Mouse (Mus musculus): Measurements from ENCODE around the gene Fam184a. TPM values are rescaled to one million over a fixed set of nuclear protein-coding genes. Genes with fewer than 3 reads are reported as not detected.

Gene Fam184a
- total and polyA plus RNA-seq, 2 experiments = 0.13 to 0.65 TPM

GRCm38 (mm10) chr10:53605328-53605727 lies 145.6 kb downstream of the Fam184a start:
- Histone ChIP-seq H3K9ac (ENCODE audit: low read depth, low read length) (no peak overlapping the region), H3K79me2 (ENCODE audit: control insufficient read depth, insufficient read depth, low read length) (peaks cover 3% of the 10 kb centered on the region; the same call in 1 of the 2 replicates), H3K4me3 (ENCODE audit: insufficient read depth, low read depth, low read length) (no peak overlapping the region), H3K4me1 (ENCODE audit: control insufficient read depth, insufficient read depth, low read length) (no peaks in the 10 kb centered on the region), H3K36me3 (ENCODE audit: control insufficient read depth, insufficient read depth, low read length) (peaks cover 43% of the 10 kb centered on the region), H3K27ac (replicated peaks; ENCODE audit: insufficient read depth, low read depth, low read length) (no peak overlapping the region), H3K27me3 (ENCODE audit: control insufficient read depth, insufficient read depth, low read length) (no peaks in the 10 kb centered on the region)
- DNase-seq (ENCODE audit: extremely low read depth, low read depth, low spot score) = no peak
- TF ChIP-seq CTCF (IDR thresholded peaks at IDR 0.05; ENCODE audit: low read depth, low read length) (no peak), POLR2A (IDR thresholded peaks at IDR 0.05; ENCODE audit: extremely low read depth, insufficient read depth, low read length) (no peak)
- WGBS = 75% methylated on average over 2 of the region's 2 CpGs

GRCm38 (mm10) chr10:53598821-53599220 lies 152.1 kb downstream of the Fam184a start:
- Histone ChIP-seq H3K4me1 (ENCODE audit: control insufficient read depth, insufficient read depth, low read length) (peaks cover 3% of the 10 kb centered on the region), H3K27ac (replicated peaks; ENCODE audit: insufficient read depth, low read depth, low read length) (no peak overlapping the region), H3K36me3 (ENCODE audit: control insufficient read depth, insufficient read depth, low read length) (peaks cover 9% of the 10 kb centered on the region), H3K79me2 (ENCODE audit: control insufficient read depth, insufficient read depth, low read length) (peaks cover 5% of the 10 kb centered on the region; the same call in 1 of the 2 replicates), H3K9ac (ENCODE audit: low read depth, low read length) (no peak overlapping the region), H3K27me3 (ENCODE audit: control insufficient read depth, insufficient read depth, low read length) (no peaks in the 10 kb centered on the region), H3K4me3 (ENCODE audit: insufficient read depth, low read depth, low read length) (no peak overlapping the region)
- no peak for DNase-seq (ENCODE audit: extremely low read depth, low read depth, low spot score)
- WGBS = 84% methylated on average over 5 of the region's 5 CpGs
- no peak for TF ChIP-seq CTCF (IDR thresholded peaks at IDR 0.05; ENCODE audit: low read depth, low read length)
- TF ChIP-seq POLR2A (IDR thresholded peaks at IDR 0.05; ENCODE audit: extremely low read depth, insufficient read depth, low read length) = no peak

GRCm38 (mm10) chr10:53597121-53597881 lies 153.6 kb downstream of the Fam184a start:
- H3K27ac ChIP-seq (replicated peaks; ENCODE audit: insufficient read depth, low read depth, low read length) = peak overlapping the region; percentile 87
- peaks cover 3% of the 10 kb centered on the region for H3K4me1 ChIP-seq (ENCODE audit: control insufficient read depth, insufficient read depth, low read length)
- H3K9ac ChIP-seq (ENCODE audit: low read depth, low read length) = peak overlapping the region; percentile 92
- TF ChIP-seq POLR2A (IDR thresholded peaks at IDR 0.05; ENCODE audit: extremely low read depth, insufficient read depth, low read length) = no peak
- no peak for TF ChIP-seq CTCF (IDR thresholded peaks at IDR 0.05; ENCODE audit: low read depth, low read length)
- peak overlapping the region; percentile 95 for H3K4me3 ChIP-seq (ENCODE audit: insufficient read depth, low read depth, low read length)
- WGBS = under 1% methylated on average over 98 of the region's 99 CpGs
- peaks cover 4% of the 10 kb centered on the region for H3K36me3 ChIP-seq (ENCODE audit: control insufficient read depth, insufficient read depth, low read length)
- no peak for DNase-seq (ENCODE audit: extremely low read depth, low read depth, low spot score)
- no peaks in the 10 kb centered on the region for H3K27me3 ChIP-seq (ENCODE audit: control insufficient read depth, insufficient read depth, low read length)
- peaks cover 5% of the 10 kb centered on the region; the same call in 1 of the 2 replicates for H3K79me2 ChIP-seq (ENCODE audit: control insufficient read depth, insufficient read depth, low read length)

GRCm38 (mm10) chr10:53596677-53597120 lies 154.2 kb downstream of the Fam184a start, which contains the start of gene Asf1a:
Asf1a (plus strand) TSS chr10:53596757.
- Histone ChIP-seq H3K27ac (replicated peaks; ENCODE audit: insufficient read depth, low read depth, low read length) (peak within 1 kb of the TSS; percentile 87), H3K79me2 (ENCODE audit: control insufficient read depth, insufficient read depth, low read length) (peaks cover 5% of the 10 kb centered on the region; the same call in 1 of the 2 replicates), H3K27me3 (ENCODE audit: control insufficient read depth, insufficient read depth, low read length) (no peaks in the 10 kb centered on the region), H3K4me3 (ENCODE audit: insufficient read depth, low read depth, low read length) (peak within 1 kb of the TSS; percentile 95), H3K4me1 (ENCODE audit: control insufficient read depth, insufficient read depth, low read length) (peaks cover 3% of the 10 kb centered on the region), H3K9ac (ENCODE audit: low read depth, low read length) (peak within 1 kb of the TSS; percentile 92), H3K36me3 (ENCODE audit: control insufficient read depth, insufficient read depth, low read length) (peaks cover under 1% of the 10 kb centered on the region; the same call in 1 of the 2 replicates)
- WGBS = under 1% methylated on average over 52 of the region's 52 CpGs
- peak; percentile 88 for DNase-seq (ENCODE audit: extremely low read depth, low read depth, low spot score)
- peak; percentile 79 for TF ChIP-seq CTCF (IDR thresholded peaks at IDR 0.05; ENCODE audit: low read depth, low read length)
- TF ChIP-seq POLR2A (IDR thresholded peaks at IDR 0.05; ENCODE audit: extremely low read depth, insufficient read depth, low read length) = 0 out of 2 replicates have a peak, but pooled peaks have one; percentile 45

GRCm38 (mm10) chr10:53595744-53596676 lies 154.9 kb downstream of the Fam184a start:
- peaks cover 5% of the 10 kb centered on the region; the same call in 1 of the 2 replicates for H3K79me2 ChIP-seq (ENCODE audit: control insufficient read depth, insufficient read depth, low read length)
- peak overlapping the region; percentile 61 for H3K4me3 ChIP-seq (ENCODE audit: insufficient read depth, low read depth, low read length)
- peak overlapping the region; percentile 91 for H3K9ac ChIP-seq (ENCODE audit: low read depth, low read length)
- H3K27ac ChIP-seq (replicated peaks; ENCODE audit: insufficient read depth, low read depth, low read length) = peak overlapping the region; percentile 82
- WGBS = 7% methylated on average over 26 of the region's 27 CpGs
- H3K27me3 ChIP-seq (ENCODE audit: control insufficient read depth, insufficient read depth, low read length) = no peaks in the 10 kb centered on the region
- H3K36me3 ChIP-seq (ENCODE audit: control insufficient read depth, insufficient read depth, low read length) = no peaks in the 10 kb centered on the region; the same call in 1 of the 2 replicates
- peak; percentile 8 for DNase-seq (ENCODE audit: extremely low read depth, low read depth, low spot score)
- no peak for TF ChIP-seq CTCF (IDR thresholded peaks at IDR 0.05; ENCODE audit: low read depth, low read length)
- H3K4me1 ChIP-seq (ENCODE audit: control insufficient read depth, insufficient read depth, low read length) = peaks cover 3% of the 10 kb centered on the region

Data from liver, adult 2 months (tissue).